Mouse (Mus musculus): ENCODE data around the gene Smim10l1.

Gene Smim10l1

GRCm38 (mm10) chr6:133104609-133104921, at the start of gene Smim10l1:
Smim10l1 (plus strand) TSS chr6:133104909.
- DNase-seq (ENCODE audit: low spot score in 2 of 2), result no peak

- DNase-seq (ENCODE audit: low spot score in 2 of 2), result no peak
Observed at GRCm38 (mm10) chr6:133055716-133056115, 49.0 kb upstream of the Smim10l1 start, which contains the start of gene Tas2r140. Tas2r140 (minus strand) TSS chr6:133055816.

- no peak for DNase-seq (ENCODE audit: low spot score in 2 of 2)
Observed at GRCm38 (mm10) chr6:133092226-133092625, 12.5 kb upstream of the Smim10l1 start.

GRCm38 (mm10) chr6:133102430-133102829, 2.3 kb upstream of the Smim10l1 start:
- no peak for DNase-seq (ENCODE audit: low spot score in 2 of 2)

- peak; percentile 84 to 89 for DNase-seq (ENCODE audit: low spot score in 2 of 2)
Observed at GRCm38 (mm10) chr6:133104922-133105859, 482 bp downstream of the Smim10l1 start.
